Mouse (Mus musculus) limb, embryonic 13.5 days (tissue): Measurements from ENCODE around the gene Zfp385a. TPM values are rescaled to one million over a fixed set of nuclear protein-coding genes. Genes with fewer than 3 reads are reported as not detected.
A peak's percentile ranks its signal among the peaks of the same experiment; 100 is the strongest.
"Not testable (repeated sequence)": the region's sequence is repeated elsewhere in the genome, so short reads cannot be mapped to it uniquely, and the experiment has no call there.

Experiments used
- ATAC-seq: fragments of 200-750 bp; cut with Nextera tagmentation; 2 replicates; pipeline ENCODE4 v1.8.0; 2017; ENCODE audit warnings: low read depth, moderate number of reproducible peaks, moderate TSS enrichment; ENCODE audit not compliant: low FRiP score
- H3K27ac ChIP-seq: fragments of 300-500 bp; sonication (generic); 2 replicates; pipeline ENCODE4 v1.5.1; 2015; ENCODE audit warnings: inconsistent platforms, mild to moderate bottlenecking, moderate library complexity
- H3K27me3 ChIP-seq: fragments of 300-500 bp; sonication (generic); 2 replicates; pipeline ENCODE4 v1.6.1; 2015; ENCODE audit warnings: mild to moderate bottlenecking, inconsistent platforms
- H3K36me3 ChIP-seq: fragments of 300-500 bp; sonication (generic); 2 replicates; pipeline ENCODE4 v1.6.1; 2015; ENCODE audit warnings: inconsistent platforms, mild to moderate bottlenecking, moderate library complexity
- H3K4me1 ChIP-seq: fragments of 300-500 bp; sonication (generic); 2 replicates; pipeline ENCODE4 v1.6.1; 2015; ENCODE audit warnings: inconsistent platforms
- H3K4me2 ChIP-seq: fragments of 300-500 bp; sonication (generic); replicated peaks from 2 replicates; pipeline ENCODE4 v1.6.1; 2015; ENCODE audit warnings: inconsistent platforms, mild to moderate bottlenecking, moderate library complexity
- H3K4me3 ChIP-seq: fragments of 300-500 bp; sonication (generic); 2 replicates; pipeline ENCODE4 v1.5.1; 2015; ENCODE audit warnings: moderate library complexity, mild to moderate bottlenecking, inconsistent platforms
- H3K9ac ChIP-seq: fragments of 300-500 bp; sonication (generic); 2 replicates; pipeline ENCODE4 v1.6.1; 2015; ENCODE audit warnings: mild to moderate bottlenecking, inconsistent platforms
- H3K9me3 ChIP-seq: fragments of 300-500 bp; sonication (generic); 2 replicates; pipeline ENCODE4 v1.6.1; 2016; ENCODE audit warnings: inconsistent platforms
- WGBS: fragments of 180-500 bp; shearing (Covaris S2); methylation state at CpG from one replicate; pipeline ENCODE4 v1.1.7; 2015; 5-methylcytosine and 5-hydroxymethylcytosine counted together
- microRNA counts: library from miRNA; unstranded; fragments of <30 nt; microRNA quantifications from one replicate; lab custom pipeline; 2016
- microRNA-seq: library from miRNA; unstranded; fragments of <30 nt; microRNA quantifications from one replicate; pipeline ENCODE4, GENCODE M21; 2016
- polyA plus RNA-seq: library from polyadenylated mRNA; unstranded; fragments of >200 nt; fragmentation: Nextera tagmentation; extraction: Ambion mirVana; gene quantifications from 2 replicates; pipeline ENCODE4 v1.2.1, GENCODE M21; 2015

Gene Zfp385a
- polyA plus RNA-seq, 1 experiment from 2014 or later, result 13.1 TPM

DNA sequence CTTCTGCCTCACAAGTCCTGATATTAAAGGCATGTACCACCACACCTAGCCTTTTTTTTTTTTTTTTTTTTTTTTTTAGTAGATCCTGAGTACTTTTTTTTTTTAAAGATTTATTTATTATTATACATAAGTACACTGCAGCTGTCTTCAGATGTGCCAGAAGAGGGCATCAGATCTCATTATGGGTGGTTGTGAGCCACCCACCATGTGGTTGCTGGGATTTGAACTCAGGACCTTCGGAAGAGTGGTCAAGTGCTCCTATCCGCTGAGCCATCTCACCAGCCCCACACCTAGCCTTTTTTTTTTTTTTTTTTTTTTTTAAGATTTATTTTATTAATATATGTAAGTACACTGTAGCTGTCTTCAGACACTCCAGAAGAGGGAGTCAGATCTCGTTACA is 64.0 kb downstream of the Zfp385a start:
- not testable (repeated sequence) for H3K27me3 ChIP-seq, H3K9me3 ChIP-seq, H3K4me2 ChIP-seq, ATAC-seq, H3K27ac ChIP-seq, H3K4me3 ChIP-seq, H3K36me3 ChIP-seq, H3K9ac ChIP-seq
- peaks cover 44% of the 10 kb centered on the region for H3K4me1 ChIP-seq
- 93% methylated on average over 3 of the region's 3 CpGs for WGBS

DNA sequence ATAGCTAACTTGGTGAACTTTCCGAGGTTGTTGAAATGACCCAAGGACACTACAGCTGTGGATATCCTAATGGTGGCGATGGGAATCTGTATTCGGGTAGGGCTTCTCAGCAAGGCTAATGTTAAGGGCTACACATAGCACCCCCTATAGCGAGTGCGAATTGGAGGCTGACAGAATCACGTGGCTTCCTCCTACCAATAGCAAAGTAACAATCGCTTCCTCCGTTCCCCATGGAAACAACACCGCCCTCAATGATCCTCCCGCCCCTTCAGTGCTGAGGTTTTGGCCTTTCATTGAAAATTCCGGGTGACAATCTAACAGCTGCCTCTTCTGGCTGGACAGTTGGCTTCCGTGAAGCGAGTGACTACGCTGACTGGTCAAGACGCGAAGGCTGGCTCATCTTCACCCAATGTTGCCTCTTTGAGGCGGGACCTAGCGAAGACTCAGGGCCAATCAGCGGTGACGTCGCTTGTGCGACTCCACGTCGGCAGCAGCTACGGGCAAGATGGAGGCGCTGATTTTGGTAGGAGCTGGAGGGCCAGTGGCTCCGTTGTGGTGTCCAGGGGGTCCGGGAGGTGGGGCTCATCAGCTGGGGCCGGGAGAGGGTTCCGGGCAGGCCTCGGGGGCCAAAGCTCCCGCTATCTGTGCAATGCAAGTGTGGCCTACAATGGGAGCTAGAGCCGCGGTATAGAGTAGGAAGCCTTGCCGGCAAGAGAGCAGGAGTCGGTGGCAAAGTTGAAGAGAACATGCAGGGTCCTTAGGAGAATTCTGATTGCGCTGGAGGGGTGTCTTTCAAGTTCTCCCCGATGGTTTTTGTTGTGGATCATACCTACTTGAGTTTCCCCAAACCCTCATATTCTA is 67.2 kb downstream of the Zfp385a start, which contains the start of gene Copz1:
Gene Copz1 (plus strand): TSS at position 296 of the 861 bp plus-strand sequence.
- no peaks in the 10 kb centered on the region for H3K36me3 ChIP-seq
- H3K27ac ChIP-seq, result peak within 1 kb of the TSS; percentile 33; the same call in 1 of the 2 replicates
- peak within 1 kb of the TSS; percentile 88 for H3K4me3 ChIP-seq
- ATAC-seq, result peak; percentile 99
- under 1% methylated on average over 38 of the region's 38 CpGs for WGBS
- H3K9ac ChIP-seq, result peak within 1 kb of the TSS; percentile 92
- H3K4me1 ChIP-seq, result peaks cover 23% of the 10 kb centered on the region
- H3K4me2 ChIP-seq, result peak within 1 kb of the TSS; percentile 81
- H3K27me3 ChIP-seq, result no peaks in the 10 kb centered on the region
- H3K9me3 ChIP-seq, result no peaks in the 10 kb centered on the region

DNA sequence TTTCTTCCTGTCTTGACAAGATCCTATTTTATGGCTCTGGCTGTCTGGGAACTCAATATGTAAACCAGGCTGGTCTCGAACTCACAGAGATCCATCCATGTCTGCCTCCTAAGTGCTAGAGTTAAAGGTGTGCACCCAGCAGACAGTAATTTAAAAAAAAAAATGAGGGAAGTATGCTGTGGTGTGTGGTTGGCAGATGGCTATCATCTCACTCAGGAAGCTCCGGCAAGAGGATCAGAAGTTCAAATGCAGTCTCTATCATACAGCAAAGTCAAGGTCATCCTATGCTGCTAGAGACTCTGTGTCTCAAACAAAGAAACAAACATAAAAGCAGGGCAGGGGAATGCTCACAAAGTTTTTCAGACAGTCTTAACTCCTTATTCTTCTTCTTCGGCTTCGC is 71.0 kb downstream of the Zfp385a start:
- WGBS, result 90% methylated on average over 4 of the region's 4 CpGs

DNA sequence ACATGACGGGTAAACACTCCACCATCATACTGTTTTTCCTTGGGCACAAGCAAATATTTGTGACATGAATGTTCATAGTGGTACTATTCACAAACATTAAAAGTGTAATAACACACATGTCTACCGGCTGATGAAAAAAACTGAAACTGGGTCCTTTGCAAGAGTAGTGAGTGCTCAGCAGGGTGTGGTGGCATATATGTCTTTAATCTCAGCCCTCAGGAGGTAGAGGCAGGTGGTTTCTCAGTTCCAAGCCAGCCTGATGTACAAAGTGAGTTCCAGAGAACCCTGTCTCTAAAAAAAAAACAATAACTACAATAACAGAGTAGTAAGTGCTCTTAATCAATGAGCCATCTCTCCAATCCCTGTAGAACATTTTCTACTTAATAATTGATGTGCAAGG is 75.1 kb downstream of the Zfp385a start:
- H3K4me2 ChIP-seq, result no peak overlapping the region
- no peak overlapping the region for H3K27ac ChIP-seq
- no peaks in the 10 kb centered on the region for H3K9me3 ChIP-seq
- H3K36me3 ChIP-seq, result no peaks in the 10 kb centered on the region
- no peak overlapping the region for H3K9ac ChIP-seq
- 0 out of 2 replicates have a peak, but pooled peaks cover 5% of the 10 kb centered on the region for H3K4me1 ChIP-seq
- H3K27me3 ChIP-seq, result no peaks in the 10 kb centered on the region
- ATAC-seq, result no peak
- 85% methylated on average over 2 of the region's 2 CpGs for WGBS
- H3K4me3 ChIP-seq, result no peak overlapping the region

More for the DNA sequence above, 71.0 kb downstream of the Zfp385a start:
- H3K9me3 ChIP-seq, result no peaks in the 10 kb centered on the region
- H3K27ac ChIP-seq, result no peak overlapping the region
- ATAC-seq, result no peak
- no peak overlapping the region for H3K4me2 ChIP-seq
- no peaks in the 10 kb centered on the region for H3K27me3 ChIP-seq
- H3K9ac ChIP-seq, result no peak overlapping the region
- H3K36me3 ChIP-seq, result no peaks in the 10 kb centered on the region
- peaks cover 6% of the 10 kb centered on the region for H3K4me1 ChIP-seq
- H3K4me3 ChIP-seq, result no peak overlapping the region

MicroRNAs within 50 kb of the gene (microRNA counts, 519-probe panel; counts per million panel counts)
- microRNA mmu-miR-148b (lab: Ali Mortazavi, UCI), result 3,859 counts per million, percentile 73 among the panel's probes with 10 or more counts

Small RNAs within 50 kb of the gene (microRNA-seq; reads per million reads assigned to microRNA genes)
- gene Mir148b, result 173 reads per million, percentile 60 among the genes with 10 or more reads in this experiment
- gene Mir6963, result not detected

Other genes starting within 250 kb of the Zfp385a start
- 15.6 and 16.7 TPM in 2 replicates for gene Smug1, start 173.0 kb downstream of the Zfp385a start, polyA plus RNA-seq
- 153 and 166 TPM in 2 replicates for gene Cbx5, start 100.3 kb downstream of the Zfp385a start, polyA plus RNA-seq
- gene Hnrnpa1, start 99.7 kb downstream of the Zfp385a start, polyA plus RNA-seq, result 1,120 and 1,163 TPM in 2 replicates
- gene Nfe2, start 81.7 kb downstream of the Zfp385a start, polyA plus RNA-seq, result 2.8 and 3.8 TPM in 2 replicates
- gene Copz1, start 67.4 kb downstream of the Zfp385a start, polyA plus RNA-seq, result 283 TPM in 2 replicates
- 0.34 and 0.41 TPM in 2 replicates for gene Gpr84, start 29.5 kb downstream of the Zfp385a start, polyA plus RNA-seq
- gene Itga5, start 26.7 kb upstream of the Zfp385a start, polyA plus RNA-seq, result 55.2 and 55.3 TPM in 2 replicates
- not detected in 2 replicates for gene Gtsf1, start 90.4 kb upstream of the Zfp385a start, polyA plus RNA-seq
- not detected in 2 replicates for gene Gtsf2, start 108.4 kb upstream of the Zfp385a start, polyA plus RNA-seq
- gene Nckap1l, start 113.7 kb upstream of the Zfp385a start, polyA plus RNA-seq, result 2.2 and 2.3 TPM in 2 replicates
- 4.8 TPM in 2 replicates for gene Pde1b, start 162.9 kb upstream of the Zfp385a start, polyA plus RNA-seq
- gene Ppp1r1a, start 197.9 kb upstream of the Zfp385a start, polyA plus RNA-seq, result 7.6 and 8.7 TPM in 2 replicates
- gene Glycam1, start 225.0 kb upstream of the Zfp385a start, polyA plus RNA-seq, result not detected in 2 replicates